Mouse (Mus musculus): ENCODE measurements at regions not wholly inside any gene's neighbourhood (a gene's known extent, or its start where the extent isn't known, plus 50 kb on each side); places are given as distances from the start of the nearest gene placed in this dataset.
"Not testable (repeated sequence)": the region's sequence is repeated elsewhere in the genome, so short reads cannot be mapped to it uniquely, and the experiment has no call there.

DNA sequence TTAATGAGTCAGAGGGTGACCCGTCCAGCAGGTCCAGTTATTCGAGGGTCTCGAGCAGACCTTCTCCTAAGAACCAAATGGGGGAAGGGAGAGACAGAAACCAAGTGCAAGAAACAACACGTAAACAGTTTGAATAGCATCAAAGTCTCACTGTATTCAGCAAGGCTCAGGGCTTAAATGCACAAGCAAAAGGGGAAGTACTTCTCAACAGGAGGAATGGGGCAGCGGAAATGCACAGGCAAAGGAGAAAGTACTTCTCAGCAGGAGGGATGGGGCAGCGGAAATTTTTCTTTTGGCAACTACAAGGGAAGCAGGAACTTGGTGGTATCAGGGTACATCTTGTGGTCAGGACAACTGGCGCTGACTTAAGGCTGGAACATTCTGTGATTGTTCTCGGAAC lies 330.6 kb downstream of the 9430069I07Rik start:
- H3K27me3 ChIP-seq (ENCODE audit: control insufficient read depth, insufficient read depth, low read length); H3K4me3 ChIP-seq (ENCODE audit: control insufficient read depth in 1 of 2, insufficient read depth in 1 of 2, low read depth in 1 of 2, low read length in 2 of 2); ATAC-seq (ENCODE audit: insufficient number of reproducible peaks, insufficient read depth, low FRiP score, low read depth); H3K9me3 ChIP-seq (ENCODE audit: control insufficient read depth, low read length); H3K36me3 ChIP-seq (ENCODE audit: control insufficient read depth, insufficient read depth, low read length); H3K27ac ChIP-seq (replicated peaks in 1 of 2; ENCODE audit: control insufficient read depth in 1 of 2, insufficient read depth in 1 of 2, low read depth in 2 of 2, low read length in 2 of 2); H3K4me1 ChIP-seq (ENCODE audit: control insufficient read depth in 2 of 2, insufficient read depth in 2 of 2, low read length in 2 of 2); H3K9ac ChIP-seq (ENCODE audit: low read length); H3K4me2 ChIP-seq (ENCODE audit: low read length): not testable (repeated sequence)
- WGBS, result 82% methylated on average over 8 of the region's 8 CpGs

DNA sequence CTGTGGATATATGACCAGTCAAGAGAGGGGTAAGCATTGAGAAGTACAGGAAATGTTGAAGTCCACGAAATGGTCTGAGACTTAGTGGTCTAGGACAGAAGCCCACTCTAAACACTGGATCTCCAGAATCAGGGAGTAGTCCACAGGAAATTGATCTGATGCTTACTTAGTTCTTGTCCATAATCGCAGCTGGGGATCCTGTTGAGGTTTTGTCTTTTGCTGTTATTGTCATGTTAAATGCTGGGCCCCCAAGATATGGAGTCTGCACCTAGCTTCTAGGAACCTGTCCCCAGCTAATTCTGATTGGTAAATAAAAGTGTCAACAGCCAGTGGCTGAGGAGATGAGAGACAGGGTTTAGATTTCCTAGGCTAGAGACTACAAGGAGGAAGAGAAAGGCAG lies 332.3 kb downstream of the 9430069I07Rik start:
- 83% methylated on average over 2 of the region's 2 CpGs for WGBS
- H3K27me3 ChIP-seq (ENCODE audit: control insufficient read depth, insufficient read depth, low read length), result no peaks in the 10 kb centered on the region
- H3K4me3 ChIP-seq (ENCODE audit: control insufficient read depth in 1 of 2, insufficient read depth in 1 of 2, low read depth in 1 of 2, low read length in 2 of 2), result no peak overlapping the region
- no peak overlapping the region for H3K9ac ChIP-seq (ENCODE audit: low read length)
- no peak overlapping the region for H3K27ac ChIP-seq (replicated peaks in 1 of 2; ENCODE audit: control insufficient read depth in 1 of 2, insufficient read depth in 1 of 2, low read depth in 2 of 2, low read length in 2 of 2)
- no peaks in the 10 kb centered on the region for H3K9me3 ChIP-seq (ENCODE audit: control insufficient read depth, low read length)
- no peak overlapping the region for H3K4me2 ChIP-seq (ENCODE audit: low read length)
- H3K4me1 ChIP-seq (ENCODE audit: control insufficient read depth in 2 of 2, insufficient read depth in 2 of 2, low read length in 2 of 2), result peaks cover 0 to 2% of the 10 kb centered on the region in 2 experiments; a peak in 1 of 4 replicates
- ATAC-seq (ENCODE audit: insufficient number of reproducible peaks, insufficient read depth, low FRiP score, low read depth), result no peak
- H3K36me3 ChIP-seq (ENCODE audit: control insufficient read depth, insufficient read depth, low read length), result no peaks in the 10 kb centered on the region

- ATAC-seq (ENCODE audit: insufficient number of reproducible peaks, insufficient read depth, low FRiP score, low read depth), result no peak
- 27% methylated on average over 11 of the region's 11 CpGs for WGBS
- no peak overlapping the region for H3K27ac ChIP-seq (replicated peaks in 1 of 2; ENCODE audit: control insufficient read depth in 1 of 2, insufficient read depth in 1 of 2, low read depth in 2 of 2, low read length in 2 of 2)
Measured at GRCm38 (mm10) chr15:34021857-34022256, 335.8 kb downstream of the 9430069I07Rik start.

GRCm38 (mm10) chr15:34016397-34017156 lies 341.1 kb downstream of the 9430069I07Rik start:
- no peak for ATAC-seq (ENCODE audit: insufficient number of reproducible peaks, insufficient read depth, low FRiP score, low read depth)

More at GRCm38 (mm10) chr15:34021857-34022256, 335.8 kb downstream of the 9430069I07Rik start:
- Histone ChIP-seq H3K36me3 (ENCODE audit: control insufficient read depth, insufficient read depth, low read length) (no peaks in the 10 kb centered on the region), H3K9ac (ENCODE audit: low read length) (no peak overlapping the region), H3K27me3 (ENCODE audit: control insufficient read depth, insufficient read depth, low read length) (no peaks in the 10 kb centered on the region), H3K4me3 (ENCODE audit: control insufficient read depth in 1 of 2, insufficient read depth in 1 of 2, low read depth in 1 of 2, low read length in 2 of 2) (no peak overlapping the region), H3K4me2 (ENCODE audit: low read length) (no peak overlapping the region), H3K9me3 (ENCODE audit: control insufficient read depth, low read length) (no peaks in the 10 kb centered on the region), H3K4me1 (ENCODE audit: control insufficient read depth in 2 of 2, insufficient read depth in 2 of 2, low read length in 2 of 2) (peaks cover 0 to 2% of the 10 kb centered on the region in 2 experiments; a peak in 1 of 4 replicates)

GRCm38 (mm10) chr15:34008591-34008990 lies 349.1 kb downstream of the 9430069I07Rik start:
- Histone ChIP-seq H3K4me1 (ENCODE audit: control insufficient read depth in 2 of 2, insufficient read depth in 2 of 2, low read length in 2 of 2) (no peaks in the 10 kb centered on the region), H3K9ac (ENCODE audit: low read length) (no peak overlapping the region), H3K4me2 (ENCODE audit: low read length) (no peak overlapping the region), H3K27me3 (ENCODE audit: control insufficient read depth, insufficient read depth, low read length) (no peaks in the 10 kb centered on the region), H3K4me3 (ENCODE audit: control insufficient read depth in 1 of 2, insufficient read depth in 1 of 2, low read depth in 1 of 2, low read length in 2 of 2) (no peak overlapping the region), H3K27ac (replicated peaks in 1 of 2; ENCODE audit: control insufficient read depth in 1 of 2, insufficient read depth in 1 of 2, low read depth in 2 of 2, low read length in 2 of 2) (no peak overlapping the region), H3K9me3 (ENCODE audit: control insufficient read depth, low read length) (no peaks in the 10 kb centered on the region), H3K36me3 (ENCODE audit: control insufficient read depth, insufficient read depth, low read length) (no peaks in the 10 kb centered on the region)
- no peak for ATAC-seq (ENCODE audit: insufficient number of reproducible peaks, insufficient read depth, low FRiP score, low read depth)
- WGBS, result 52% methylated on average over 1 of the region's 1 CpGs

More at GRCm38 (mm10) chr15:34016397-34017156, 341.1 kb downstream of the 9430069I07Rik start:
- H3K36me3 ChIP-seq (ENCODE audit: control insufficient read depth, insufficient read depth, low read length), result no peaks in the 10 kb centered on the region
- H3K4me2 ChIP-seq (ENCODE audit: low read length), result no peak overlapping the region
- no peak overlapping the region for H3K4me3 ChIP-seq (ENCODE audit: control insufficient read depth in 1 of 2, insufficient read depth in 1 of 2, low read depth in 1 of 2, low read length in 2 of 2)
- no peaks in the 10 kb centered on the region for H3K27me3 ChIP-seq (ENCODE audit: control insufficient read depth, insufficient read depth, low read length)
- no peak overlapping the region for H3K27ac ChIP-seq (replicated peaks in 1 of 2; ENCODE audit: control insufficient read depth in 1 of 2, insufficient read depth in 1 of 2, low read depth in 2 of 2, low read length in 2 of 2)
- H3K9ac ChIP-seq (ENCODE audit: low read length), result no peak overlapping the region
- WGBS, result 49% methylated on average over 13 of the region's 13 CpGs
- H3K4me1 ChIP-seq (ENCODE audit: control insufficient read depth in 2 of 2, insufficient read depth in 2 of 2, low read length in 2 of 2), result no peaks in the 10 kb centered on the region
- no peaks in the 10 kb centered on the region for H3K9me3 ChIP-seq (ENCODE audit: control insufficient read depth, low read length)

DNA sequence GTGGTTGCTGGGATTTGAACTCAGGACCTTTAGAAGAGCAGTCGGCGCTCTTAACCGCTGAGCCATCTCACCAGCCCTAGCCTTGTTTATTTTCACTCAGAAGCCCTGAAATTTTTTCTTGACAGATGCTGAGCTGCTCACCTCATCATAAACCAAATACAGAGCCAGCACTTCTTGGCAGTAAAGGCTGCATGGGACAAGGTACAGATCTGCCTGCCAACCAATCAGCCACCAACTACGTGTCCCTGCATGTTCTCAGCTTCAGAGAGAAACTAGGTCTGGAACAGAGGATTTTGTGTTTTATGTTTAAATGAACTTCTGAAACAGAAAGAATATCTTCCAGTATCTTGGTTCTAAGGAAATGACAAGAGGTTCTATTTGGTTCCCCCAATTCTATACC lies 365.3 kb downstream of the 9430069I07Rik start:
- H3K4me3 ChIP-seq (ENCODE audit: control insufficient read depth in 1 of 2, insufficient read depth in 1 of 2, low read depth in 1 of 2, low read length in 2 of 2), result no peak overlapping the region
- H3K4me1 ChIP-seq (ENCODE audit: control insufficient read depth in 2 of 2, insufficient read depth in 2 of 2, low read length in 2 of 2), result no peaks in the 10 kb centered on the region
- no peak overlapping the region for H3K27ac ChIP-seq (replicated peaks in 1 of 2; ENCODE audit: control insufficient read depth in 1 of 2, insufficient read depth in 1 of 2, low read depth in 2 of 2, low read length in 2 of 2)
- H3K27me3 ChIP-seq (ENCODE audit: control insufficient read depth, insufficient read depth, low read length), result no peaks in the 10 kb centered on the region
- 86% methylated on average over 4 of the region's 4 CpGs for WGBS
- no peak overlapping the region for H3K9ac ChIP-seq (ENCODE audit: low read length)
- ATAC-seq (ENCODE audit: insufficient number of reproducible peaks, insufficient read depth, low FRiP score, low read depth), result no peak
- no peaks in the 10 kb centered on the region for H3K36me3 ChIP-seq (ENCODE audit: control insufficient read depth, insufficient read depth, low read length)
- H3K9me3 ChIP-seq (ENCODE audit: control insufficient read depth, low read length), result no peaks in the 10 kb centered on the region
- no peak overlapping the region for H3K4me2 ChIP-seq (ENCODE audit: low read length)

GRCm38 (mm10) chr15:33975077-33975476 lies 382.6 kb downstream of the 9430069I07Rik start:
- WGBS, result 21% methylated on average over 1 of the region's 1 CpGs
- H3K4me1 ChIP-seq (ENCODE audit: control insufficient read depth in 2 of 2, insufficient read depth in 2 of 2, low read length in 2 of 2), result no peaks in the 10 kb centered on the region
- ATAC-seq (ENCODE audit: insufficient number of reproducible peaks, insufficient read depth, low FRiP score, low read depth), result no peak

DNA sequence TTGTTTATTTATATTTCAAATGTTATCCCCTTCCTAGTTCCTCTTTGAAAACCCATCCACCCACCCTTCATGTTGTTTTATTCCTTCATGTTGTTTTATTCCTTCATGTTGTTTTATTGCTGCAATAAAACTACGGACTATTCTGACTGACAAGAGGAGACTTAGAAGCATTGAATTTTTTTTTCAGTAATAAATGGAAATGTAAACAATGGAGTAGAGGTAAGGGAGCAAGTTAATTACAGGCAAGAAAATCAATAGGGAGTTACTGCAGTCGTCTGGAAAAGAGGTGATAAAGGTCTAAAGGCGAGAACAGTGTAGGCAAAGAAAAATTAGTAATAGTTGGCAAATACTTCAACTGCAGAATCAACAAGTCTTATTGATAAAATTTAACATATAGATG lies 384.2 kb downstream of the 9430069I07Rik start:
- Histone ChIP-seq H3K9ac (ENCODE audit: low read length) (no peak overlapping the region), H3K9me3 (ENCODE audit: control insufficient read depth, low read length) (no peaks in the 10 kb centered on the region), H3K27me3 (ENCODE audit: control insufficient read depth, insufficient read depth, low read length) (no peaks in the 10 kb centered on the region), H3K27ac (replicated peaks in 1 of 2; ENCODE audit: control insufficient read depth in 1 of 2, insufficient read depth in 1 of 2, low read depth in 2 of 2, low read length in 2 of 2) (no peak overlapping the region), H3K36me3 (ENCODE audit: control insufficient read depth, insufficient read depth, low read length) (no peaks in the 10 kb centered on the region), H3K4me1 (ENCODE audit: control insufficient read depth in 2 of 2, insufficient read depth in 2 of 2, low read length in 2 of 2) (no peaks in the 10 kb centered on the region), H3K4me2 (ENCODE audit: low read length) (no peak overlapping the region), H3K4me3 (ENCODE audit: control insufficient read depth in 1 of 2, insufficient read depth in 1 of 2, low read depth in 1 of 2, low read length in 2 of 2) (no peak overlapping the region)
- no peak for ATAC-seq (ENCODE audit: insufficient number of reproducible peaks, insufficient read depth, low FRiP score, low read depth)
- WGBS, result 72% methylated on average over 3 of the region's 3 CpGs

More at GRCm38 (mm10) chr15:33975077-33975476, 382.6 kb downstream of the 9430069I07Rik start:
- H3K27me3 ChIP-seq (ENCODE audit: control insufficient read depth, insufficient read depth, low read length), result no peaks in the 10 kb centered on the region
- H3K36me3 ChIP-seq (ENCODE audit: control insufficient read depth, insufficient read depth, low read length), result no peaks in the 10 kb centered on the region
- H3K4me2 ChIP-seq (ENCODE audit: low read length), result no peak overlapping the region
- H3K4me3 ChIP-seq (ENCODE audit: control insufficient read depth in 1 of 2, insufficient read depth in 1 of 2, low read depth in 1 of 2, low read length in 2 of 2), result no peak overlapping the region
- H3K9ac ChIP-seq (ENCODE audit: low read length), result no peak overlapping the region
- no peak overlapping the region for H3K27ac ChIP-seq (replicated peaks in 1 of 2; ENCODE audit: control insufficient read depth in 1 of 2, insufficient read depth in 1 of 2, low read depth in 2 of 2, low read length in 2 of 2)
- no peaks in the 10 kb centered on the region for H3K9me3 ChIP-seq (ENCODE audit: control insufficient read depth, low read length)

Measured in heart, embryonic 14.5 days (tissue).